Mouse (Mus musculus) bone marrow, adult 2 months (tissue): ENCODE data around the gene App. TPM values are rescaled to one million over a fixed set of nuclear protein-coding genes. Genes with fewer than 3 reads are reported as not detected.

Experiments used
- H3K27ac ChIP-seq: fragments of 200-500 bp; 2 replicates; pipeline ENCODE4 v1.5.1; 2012; ENCODE audit warnings: low read depth, mild to moderate bottlenecking, control low read depth, inconsistent platforms, low read length; ENCODE audit not compliant: control insufficient read depth, poor library complexity, insufficient read depth
- H3K4me1 ChIP-seq: fragments of 200-500 bp; 2 replicates; pipeline ENCODE4 v1.6.1; 2011; ENCODE audit warnings: low read length; ENCODE audit not compliant: control insufficient read depth, insufficient read depth
- H3K4me3 ChIP-seq: fragments of 200-500 bp; replicated peaks from 2 replicates; pipeline ENCODE3; 2011; ENCODE audit warnings: mild to moderate bottlenecking, low read depth, low read length, control low read depth; ENCODE audit not compliant: control insufficient read depth
- CTCF ChIP-seq: fragments of 200-500 bp; IDR thresholded peaks from 2 replicates; pipeline ENCODE4 v1.5.1; 2011; ENCODE audit warnings: low read length, control low read depth; ENCODE audit not compliant: control insufficient read depth, insufficient read depth
- POLR2A ChIP-seq: fragments of 200-500 bp; IDR thresholded peaks from 2 replicates; pipeline ENCODE4 v1.6.1; 2011; ENCODE audit warnings: low read depth, mild to moderate bottlenecking, control low read depth, low read length, borderline replicate concordance; ENCODE audit not compliant: control insufficient read depth
- WGBS: fragments of 180-500 bp; shearing (Covaris S2); methylation state at CpG from one replicate; pipeline ENCODE4 v1.1.7; 2018; 5-methylcytosine and 5-hydroxymethylcytosine counted together
- polyA plus RNA-seq: library from polyadenylated mRNA; stranded (reverse); fragments of >200 nt; gene quantifications from 2 replicates; pipeline ENCODE4 v1.2.4, GENCODE M21; 2011; ENCODE audit warnings: low replicate concordance; ENCODE audit not compliant: missing spikeins, insufficient read depth, insufficient read length

Gene App
- polyA plus RNA-seq, 1 experiment = 31.4 TPM

GRCm38 (mm10) chr16:85035815-85036214, 137.8 kb downstream of the App start:
- WGBS = 87% methylated on average over 5 of the region's 5 CpGs

GRCm38 (mm10) chr16:85033747-85034146, 139.8 kb downstream of the App start:
- no peak overlapping the region for H3K4me3 ChIP-seq
- WGBS = 78% methylated on average over 5 of the region's 5 CpGs
- H3K4me1 ChIP-seq = no peaks in the 10 kb centered on the region
- H3K27ac ChIP-seq = no peak overlapping the region
- TF ChIP-seq CTCF = no peak
- no peak for TF ChIP-seq POLR2A

More at GRCm38 (mm10) chr16:85035815-85036214, 137.8 kb downstream of the App start:
- TF ChIP-seq CTCF = no peak
- TF ChIP-seq POLR2A = no peak
- Histone ChIP-seq H3K4me3 (no peak overlapping the region), H3K4me1 (no peaks in the 10 kb centered on the region), H3K27ac (no peak overlapping the region)

GRCm38 (mm10) chr16:85030810-85031209, 142.8 kb downstream of the App start:
- Histone ChIP-seq H3K4me3 (no peak overlapping the region), H3K4me1 (no peaks in the 10 kb centered on the region), H3K27ac (no peak overlapping the region)
- WGBS = 87% methylated on average over 12 of the region's 12 CpGs
- no peak for TF ChIP-seq POLR2A
- TF ChIP-seq CTCF = no peak

GRCm38 (mm10) chr16:85028396-85028795, 145.2 kb downstream of the App start:
- H3K4me3 ChIP-seq = no peak overlapping the region
- H3K27ac ChIP-seq = no peak overlapping the region
- WGBS = 88% methylated on average over 4 of the region's 4 CpGs
- no peaks in the 10 kb centered on the region for H3K4me1 ChIP-seq
- TF ChIP-seq POLR2A = no peak
- no peak for TF ChIP-seq CTCF

- Histone ChIP-seq H3K4me1 (no peaks in the 10 kb centered on the region), H3K27ac (no peak overlapping the region), H3K4me3 (no peak overlapping the region)
- no peak for TF ChIP-seq POLR2A
- TF ChIP-seq CTCF = no peak
- 89% methylated on average over 8 of the region's 8 CpGs for WGBS
Observed at GRCm38 (mm10) chr16:85024706-85025105, 148.9 kb downstream of the App start.

GRCm38 (mm10) chr16:85023106-85023505, 150.5 kb downstream of the App start:
- Histone ChIP-seq H3K27ac (no peak overlapping the region), H3K4me1 (no peaks in the 10 kb centered on the region), H3K4me3 (no peak overlapping the region)
- TF ChIP-seq POLR2A = no peak
- 84% methylated on average over 3 of the region's 3 CpGs for WGBS

- Histone ChIP-seq H3K4me3 (no peak overlapping the region), H3K27ac (no peak overlapping the region), H3K4me1 (no peaks in the 10 kb centered on the region)
- no peak for TF ChIP-seq CTCF
- TF ChIP-seq POLR2A = no peak
- 83% methylated on average over 9 of the region's 9 CpGs for WGBS
Observed at GRCm38 (mm10) chr16:85020696-85021323, 152.8 kb downstream of the App start.

- Histone ChIP-seq H3K4me1 (no peaks in the 10 kb centered on the region), H3K4me3 (no peak overlapping the region), H3K27ac (no peak overlapping the region)
- TF ChIP-seq POLR2A (no peak), CTCF (no peak)
- 87% methylated on average over 5 of the region's 5 CpGs for WGBS
Observed at GRCm38 (mm10) chr16:85019273-85019672, 154.3 kb downstream of the App start.

GRCm38 (mm10) chr16:85017845-85018244, 155.7 kb downstream of the App start:
- 75% methylated on average over 7 of the region's 7 CpGs for WGBS
- Histone ChIP-seq H3K4me3 (no peak overlapping the region), H3K4me1 (no peaks in the 10 kb centered on the region), H3K27ac (no peak overlapping the region)
- no peak for TF ChIP-seq CTCF
- TF ChIP-seq POLR2A = no peak
